Mouse (Mus musculus): ENCODE results near the gene Esyt2. TPM values are rescaled to one million over a fixed set of nuclear protein-coding genes. Genes with fewer than 3 reads are reported as not detected.

The Esyt2 gene
- total and polyA plus RNA-seq, 2 experiments from 2014 or later: 7.4 to 32.2 TPM

- WGBS: 73% methylated on average over 2 of the region's 2 CpGs
- Histone ChIP-seq H3K9ac (replicated peaks; ENCODE audit: low read depth, low read length) (no peak overlapping the region), H3K4me1 (ENCODE audit: control insufficient read depth, insufficient read depth) (0 out of 2 replicates have a peak, but pooled peaks cover 3% of the 10 kb centered on the region)
Observed at GRCm38 (mm10) chr12:116308612-116309011, 27.6 kb downstream of the Esyt2 start.

GRCm38 (mm10) chr12:116313816-116314215, 32.8 kb downstream of the Esyt2 start:
- WGBS: 59% methylated on average over 1 of the region's 1 CpGs
- Histone ChIP-seq H3K4me1 (ENCODE audit: control insufficient read depth, insufficient read depth) (0 out of 2 replicates have a peak, but pooled peaks cover 10% of the 10 kb centered on the region), H3K36me3 (replicated peaks; ENCODE audit: control insufficient read depth, insufficient read depth, low read length) (no peaks in the 10 kb centered on the region), H3K4me3 (ENCODE audit: low read depth, low read length) (no peak overlapping the region), H3K9me3 (replicated peaks; ENCODE audit: control insufficient read depth, low read length) (no peaks in the 10 kb centered on the region), H3K27ac (ENCODE audit: low read depth) (no peak overlapping the region), H3K9ac (replicated peaks; ENCODE audit: low read depth, low read length) (no peak overlapping the region), H3K27me3 (ENCODE audit: control insufficient read depth, insufficient read depth, low read length) (no peaks in the 10 kb centered on the region), H3K4me2 (ENCODE audit: low read depth, low read length) (no peak overlapping the region)
- DNase-seq (ENCODE audit: low spot score) (no peak), ATAC-seq (ENCODE audit: insufficient read depth, low read depth) (no peak)
- no peak for TF ChIP-seq EP300 (IDR thresholded peaks at IDR 0.05; ENCODE audit: low read depth)
- no peak for TF ChIP-seq CTCF (IDR thresholded peaks at IDR 0.05; ENCODE audit: low read depth)

More at GRCm38 (mm10) chr12:116308612-116309011, 27.6 kb downstream of the Esyt2 start:
- Histone ChIP-seq H3K27ac (ENCODE audit: low read depth) (no peak overlapping the region), H3K36me3 (replicated peaks; ENCODE audit: control insufficient read depth, insufficient read depth, low read length) (no peaks in the 10 kb centered on the region), H3K4me3 (ENCODE audit: low read depth, low read length) (no peak overlapping the region), H3K4me2 (ENCODE audit: low read depth, low read length) (no peak overlapping the region), H3K27me3 (ENCODE audit: control insufficient read depth, insufficient read depth, low read length) (no peaks in the 10 kb centered on the region), H3K9me3 (replicated peaks; ENCODE audit: control insufficient read depth, low read length) (no peaks in the 10 kb centered on the region)
- TF ChIP-seq CTCF (IDR thresholded peaks at IDR 0.05; ENCODE audit: low read depth) (no peak), EP300 (IDR thresholded peaks at IDR 0.05; ENCODE audit: low read depth) (no peak)
- DNase-seq (ENCODE audit: low spot score): no peak
- no peak for ATAC-seq (ENCODE audit: insufficient read depth, low read depth)

GRCm38 (mm10) chr12:116315498-116315897, 34.5 kb downstream of the Esyt2 start:
- Histone ChIP-seq H3K9me3 (replicated peaks; ENCODE audit: control insufficient read depth, low read length) (no peaks in the 10 kb centered on the region), H3K27ac (ENCODE audit: low read depth) (no peak overlapping the region), H3K36me3 (replicated peaks; ENCODE audit: control insufficient read depth, insufficient read depth, low read length) (no peaks in the 10 kb centered on the region), H3K27me3 (ENCODE audit: control insufficient read depth, insufficient read depth, low read length) (no peaks in the 10 kb centered on the region), H3K4me3 (ENCODE audit: low read depth, low read length) (no peak overlapping the region), H3K4me2 (ENCODE audit: low read depth, low read length) (no peak overlapping the region), H3K4me1 (ENCODE audit: control insufficient read depth, insufficient read depth) (0 out of 2 replicates have a peak, but pooled peaks cover 7% of the 10 kb centered on the region), H3K9ac (replicated peaks; ENCODE audit: low read depth, low read length) (no peak overlapping the region)
- TF ChIP-seq EP300 (IDR thresholded peaks at IDR 0.05; ENCODE audit: low read depth): no peak
- no peak for TF ChIP-seq CTCF (IDR thresholded peaks at IDR 0.05; ENCODE audit: low read depth)
- WGBS: 78% methylated on average over 3 of the region's 3 CpGs
- ATAC-seq (ENCODE audit: insufficient read depth, low read depth) (no peak), DNase-seq (ENCODE audit: low spot score) (no peak)

GRCm38 (mm10) chr12:116317818-116318217, 36.8 kb downstream of the Esyt2 start:
- TF ChIP-seq CTCF (IDR thresholded peaks at IDR 0.05; ENCODE audit: low read depth) (no peak), EP300 (IDR thresholded peaks at IDR 0.05; ENCODE audit: low read depth) (no peak)
- DNase-seq (ENCODE audit: low spot score) (no peak), ATAC-seq (ENCODE audit: insufficient read depth, low read depth) (no peak)
- H3K9me3 ChIP-seq (replicated peaks; ENCODE audit: control insufficient read depth, low read length): no peaks in the 10 kb centered on the region
- peaks cover 4% of the 10 kb centered on the region; the same call in 1 of the 2 replicates for H3K36me3 ChIP-seq (replicated peaks; ENCODE audit: control insufficient read depth, insufficient read depth, low read length)
- H3K9ac ChIP-seq (replicated peaks; ENCODE audit: low read depth, low read length): no peak overlapping the region
- H3K27ac ChIP-seq (ENCODE audit: low read depth): no peak overlapping the region
- WGBS: 73% methylated on average over 1 of the region's 1 CpGs
- H3K4me2 ChIP-seq (ENCODE audit: low read depth, low read length): no peak overlapping the region
- H3K4me1 ChIP-seq (ENCODE audit: control insufficient read depth, insufficient read depth): 0 out of 2 replicates have a peak, but pooled peaks cover 7% of the 10 kb centered on the region
- H3K4me3 ChIP-seq (ENCODE audit: low read depth, low read length): no peak overlapping the region
- H3K27me3 ChIP-seq (ENCODE audit: control insufficient read depth, insufficient read depth, low read length): no peaks in the 10 kb centered on the region

- Histone ChIP-seq H3K27ac (ENCODE audit: low read depth) (peak overlapping the region; percentile 10; the same call in 1 of the 2 replicates), H3K4me2 (ENCODE audit: low read depth, low read length) (no peak overlapping the region), H3K9ac (replicated peaks; ENCODE audit: low read depth, low read length) (no peak overlapping the region), H3K4me3 (ENCODE audit: low read depth, low read length) (no peak overlapping the region), H3K36me3 (replicated peaks; ENCODE audit: control insufficient read depth, insufficient read depth, low read length) (peaks cover 20% of the 10 kb centered on the region), H3K4me1 (ENCODE audit: control insufficient read depth, insufficient read depth) (no peaks in the 10 kb centered on the region), H3K27me3 (ENCODE audit: control insufficient read depth, insufficient read depth, low read length) (no peaks in the 10 kb centered on the region), H3K9me3 (replicated peaks; ENCODE audit: control insufficient read depth, low read length) (no peaks in the 10 kb centered on the region)
- WGBS: 50% methylated on average over 4 of the region's 4 CpGs
- DNase-seq (ENCODE audit: low spot score) (peak; percentile 15), ATAC-seq (ENCODE audit: insufficient read depth, low read depth) (no peak)
- TF ChIP-seq CTCF (IDR thresholded peaks at IDR 0.05; ENCODE audit: low read depth) (no peak), EP300 (IDR thresholded peaks at IDR 0.05; ENCODE audit: low read depth) (no peak)
Observed at GRCm38 (mm10) chr12:116325545-116325944, 44.5 kb downstream of the Esyt2 start.

GRCm38 (mm10) chr12:116326159-116326558, 45.2 kb downstream of the Esyt2 start:
- Histone ChIP-seq H3K36me3 (replicated peaks; ENCODE audit: control insufficient read depth, insufficient read depth, low read length) (peaks cover 20% of the 10 kb centered on the region), H3K9ac (replicated peaks; ENCODE audit: low read depth, low read length) (no peak overlapping the region), H3K27ac (ENCODE audit: low read depth) (no peak overlapping the region), H3K4me3 (ENCODE audit: low read depth, low read length) (no peak overlapping the region), H3K27me3 (ENCODE audit: control insufficient read depth, insufficient read depth, low read length) (no peaks in the 10 kb centered on the region), H3K4me1 (ENCODE audit: control insufficient read depth, insufficient read depth) (no peaks in the 10 kb centered on the region), H3K4me2 (ENCODE audit: low read depth, low read length) (no peak overlapping the region), H3K9me3 (replicated peaks; ENCODE audit: control insufficient read depth, low read length) (no peaks in the 10 kb centered on the region)
- ATAC-seq (ENCODE audit: insufficient read depth, low read depth) (no peak), DNase-seq (ENCODE audit: low spot score) (peak; percentile 33)
- 71% methylated on average over 1 of the region's 1 CpGs for WGBS
- TF ChIP-seq EP300 (IDR thresholded peaks at IDR 0.05; ENCODE audit: low read depth): no peak
- TF ChIP-seq CTCF (IDR thresholded peaks at IDR 0.05; ENCODE audit: low read depth): no peak
